ENCODE assay signal across 8 mouse cellular contexts in the genomic region with DNA sequence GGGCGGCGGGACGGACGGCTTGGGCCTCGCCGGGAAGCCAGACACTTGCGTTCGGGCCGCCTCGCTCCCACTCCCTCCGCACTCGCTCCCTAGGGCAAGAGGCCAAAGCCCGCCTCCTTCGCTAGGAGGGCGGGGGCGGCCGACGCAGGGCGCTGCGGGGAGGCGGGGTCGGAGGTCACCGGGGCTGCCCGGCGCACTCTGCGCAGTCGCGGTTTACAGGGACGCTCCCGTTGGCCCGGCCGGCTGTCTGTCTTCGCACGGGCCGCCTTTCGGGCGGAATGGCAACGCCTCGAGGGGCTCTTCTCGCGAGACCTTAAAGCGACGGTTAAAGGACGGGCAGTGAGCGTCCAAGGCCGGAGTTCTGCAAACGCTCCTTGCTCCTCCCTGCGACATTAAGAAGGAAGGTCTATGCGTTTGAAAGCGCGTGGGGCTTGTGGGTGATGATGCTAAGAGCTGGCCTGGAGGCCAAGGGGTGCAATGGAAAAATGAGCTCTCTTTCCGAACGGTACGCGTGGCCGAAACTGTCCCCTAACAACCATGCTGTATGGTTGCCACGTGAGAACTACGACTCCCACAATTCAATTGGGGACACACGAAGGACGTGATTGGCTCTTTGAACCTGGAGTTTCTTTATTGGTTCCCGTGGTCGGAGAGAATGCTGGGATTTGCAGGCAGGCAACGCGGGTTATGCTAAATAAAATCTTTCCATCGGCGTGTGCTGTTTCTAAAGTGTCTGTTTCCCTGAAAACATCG. TPM values are rescaled to one million over a fixed set of nuclear protein-coding genes. Genes with fewer than 3 reads are reported as not detected.
A peak's percentile ranks its signal among the peaks of the same experiment; 100 is the strongest.
DNase-seq lines count a peak whose midpoint lies in the region; ATAC-seq lines count a peak whose summit lies in the region.

A gene (minus strand): TSS at position 87 of the 753 bp plus-strand sequence.

- H3K4me2 ChIP-seq in hindbrain, embryonic 11.5 days (replicated peaks; ENCODE audit: low read depth, low read length): peak within 1 kb of the TSS; percentile 69

- WGBS in hindbrain, embryonic 11.5 days: under 1% methylated on average over 66 of the region's 67 CpGs

- peak within 1 kb of the TSS; percentile 96 for H3K4me3 ChIP-seq in hindbrain, embryonic 11.5 days (ENCODE audit: low read depth, low read length)

- peak within 1 kb of the TSS; percentile 98 for H3K9ac ChIP-seq in hindbrain, embryonic 11.5 days (ENCODE audit: low read depth, low read length)

- ATAC-seq in hindbrain, embryonic 11.5 days (ENCODE audit: low FRiP score): peak; percentile 97

- H3K27me3 ChIP-seq in hindbrain, embryonic 11.5 days (ENCODE audit: control insufficient read depth, insufficient read depth, low read length): no peaks in the 10 kb centered on the region

- H3K27ac ChIP-seq in hindbrain, embryonic 11.5 days (ENCODE audit: low read depth, low read length): peak within 1 kb of the TSS; percentile 98

- peaks cover 5% of the 10 kb centered on the region for H3K4me1 ChIP-seq in hindbrain, embryonic 11.5 days (replicated peaks; ENCODE audit: control insufficient read depth, insufficient read depth, low read length)

- DNase-seq in Muller cell, postnatal 12 days (ENCODE audit: inconsistent ontology term): peak; percentile 99
- DNase-seq in cerebellum, adult 9-11 months: peak; percentile 99
- peak; percentile 97 to 100 for DNase-seq in frontal cortex, adult 2 months (ENCODE audit: extremely low spot score in 1 of 2, low spot score in 1 of 2)
- peak; percentile 99 for DNase-seq in hindbrain, embryonic 11.5 days (ENCODE audit: low spot score)
- peak; percentile 100 for DNase-seq in layer of hippocampus, postnatal 10 days (ENCODE audit: low spot score in 2 of 2)
- DNase-seq in lung, postnatal 10 days: peak; percentile 99
- peak; percentile 100 for DNase-seq in ovary, postnatal 36 days (ENCODE audit: low spot score)
- peak; percentile 100 for DNase-seq in thymus, postnatal 25 days

- no peaks in the 10 kb centered on the region for H3K36me3 ChIP-seq in hindbrain, embryonic 11.5 days (ENCODE audit: control insufficient read depth, insufficient read depth, low read length)

- no peaks in the 10 kb centered on the region for H3K9me3 ChIP-seq in hindbrain, embryonic 11.5 days (ENCODE audit: control insufficient read depth, low read length)

RNA-seq across cellular contexts. Expression of the gene that starts here (rescaled TPM):
- polyA plus RNA-seq in frontal cortex, adult 2 months (2012; rRNA removed): 32.6 and 37.0 TPM in 2 replicates
- 95.0 and 116 TPM in 2 replicates for polyA plus RNA-seq in hindbrain, embryonic 11.5 days (2014; fragmentation: Nextera tagmentation; extraction: Ambion mirVana)
- total RNA-seq in layer of hippocampus, postnatal 10 days (2021): 100 to 1,000 TPM; 130 to 139 TPM

Comparison
In these comparisons a context has a peak if more than half of its experiments do, and no peak if none do; other contexts are left out.
1. Peak in every context shown above with its lines: DNase-seq, ATAC-seq, H3K4me3 ChIP-seq and H3K27ac ChIP-seq.